Mouse (Mus musculus) ovary, adult 18-20 months (tissue): ENCODE data around the gene Cryaa.
"Not testable (repeated sequence)": the region's sequence is repeated elsewhere in the genome, so short reads cannot be mapped to it uniquely, and the experiment has no call there.

Experiments
- DNase-seq: peaks from one replicate; pipeline ENCODE4 v3.0.0; 2022; ENCODE audit warnings: low spot score, mixed read lengths

Cryaa gene

DNA sequence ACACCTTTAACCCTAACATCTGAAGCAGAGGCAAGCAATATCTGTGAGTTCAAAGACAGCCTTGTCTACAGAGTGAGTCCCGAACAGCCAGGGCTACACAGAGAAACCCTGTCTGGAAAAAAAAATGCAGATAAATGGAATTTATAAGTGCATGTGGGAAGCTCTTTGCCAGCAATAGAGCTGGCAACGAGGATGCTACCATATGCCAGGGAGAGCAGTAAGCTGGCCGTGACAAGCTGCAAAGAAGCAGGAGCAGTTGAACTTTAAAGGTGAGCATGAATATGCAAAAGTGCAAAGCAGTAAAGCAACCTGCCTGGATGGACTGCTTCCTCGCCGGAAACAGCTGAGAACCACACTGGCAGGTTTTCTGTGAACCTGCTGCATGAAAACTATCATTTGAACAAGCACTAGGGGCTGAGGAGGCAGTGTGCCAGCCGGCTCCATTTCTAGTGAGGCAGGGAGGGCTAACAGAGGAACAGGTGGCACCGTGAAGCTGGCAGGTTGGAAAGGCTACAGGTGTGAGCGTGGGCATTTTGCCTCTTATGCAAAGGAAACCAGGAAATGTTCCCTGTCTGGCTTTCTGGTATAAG is 16.9 kb upstream of the Cryaa start:
- no peak for DNase-seq

DNA sequence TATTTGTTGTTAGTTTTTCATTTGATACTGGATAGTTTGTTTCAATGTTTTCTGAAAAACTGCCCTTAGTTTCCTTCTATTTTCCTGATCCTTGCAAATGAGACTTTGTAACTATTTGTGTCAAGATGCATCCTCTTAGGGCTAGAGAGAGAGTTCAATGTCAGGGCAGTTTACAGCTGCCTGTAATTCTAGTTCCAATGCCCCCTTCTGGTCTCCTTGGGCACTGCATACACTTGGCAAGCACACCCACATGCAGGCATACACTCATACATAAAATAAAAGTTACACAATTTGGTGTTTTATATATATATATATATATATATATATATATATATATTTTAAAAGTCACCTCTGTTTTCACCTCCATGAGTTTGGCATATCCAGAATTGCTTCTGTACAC is 14.8 kb upstream of the Cryaa start:
- no peak for DNase-seq

DNA sequence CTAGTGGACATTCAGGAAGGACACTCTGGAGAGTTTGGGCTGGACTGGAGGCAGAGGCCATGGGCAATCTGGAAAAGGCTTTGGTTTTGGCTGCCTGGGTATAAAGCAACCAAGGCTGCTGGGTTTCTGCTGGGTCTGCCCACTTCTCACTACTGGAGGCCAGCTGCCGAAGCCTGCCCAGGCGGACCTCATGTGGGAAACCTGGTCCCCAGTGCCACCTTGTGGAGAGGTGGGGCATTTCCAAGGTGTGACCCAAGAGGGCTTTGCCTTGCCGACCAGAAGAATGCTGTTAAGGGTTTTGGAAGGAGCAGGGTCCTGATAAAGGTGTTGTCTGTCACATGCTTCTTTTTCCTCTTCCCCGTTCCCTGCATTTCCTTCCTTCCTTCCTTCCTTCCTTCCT is 12.8 kb upstream of the Cryaa start:
- DNase-seq = peak; percentile 73

DNA sequence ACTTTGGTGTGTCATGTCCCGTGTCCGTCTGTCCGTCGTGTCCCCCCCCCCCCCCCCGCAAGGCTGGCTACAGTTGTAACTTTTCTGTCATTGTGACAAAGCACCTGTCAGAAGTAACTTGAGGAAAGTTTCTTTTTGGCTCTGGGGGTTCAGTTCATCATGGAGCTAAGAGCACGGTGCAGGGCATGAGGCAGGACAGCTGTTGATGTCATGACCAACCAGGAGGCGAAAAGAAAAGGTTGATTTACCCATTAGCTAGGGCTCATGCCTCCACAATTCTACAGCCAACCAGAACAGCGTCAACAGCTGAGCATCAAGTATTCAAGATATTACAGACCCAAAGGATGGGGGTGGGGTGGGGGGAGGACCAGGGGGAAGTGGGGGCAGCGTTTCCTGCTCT is 9.3 kb upstream of the Cryaa start:
- DNase-seq = no peak

DNA sequence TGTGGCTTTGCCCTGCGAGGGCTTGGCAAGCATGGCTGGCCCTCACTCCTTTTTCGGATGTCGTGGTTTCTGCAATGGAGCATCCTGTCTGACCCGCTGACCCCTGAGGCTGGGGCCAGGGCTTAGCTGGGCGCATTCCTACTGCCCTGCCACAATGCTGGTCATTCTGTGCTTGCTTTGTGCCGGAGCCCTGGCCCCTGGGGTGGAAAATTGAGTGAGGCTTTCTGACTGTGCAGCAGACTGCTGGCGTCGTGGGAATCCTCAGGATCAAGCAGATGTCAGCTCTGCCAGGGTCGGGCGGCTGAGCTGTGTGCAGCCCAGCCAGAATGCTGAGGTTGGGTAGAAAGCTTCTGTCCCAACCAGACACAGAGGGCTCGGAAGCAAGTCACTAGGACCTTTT is 7.4 kb upstream of the Cryaa start:
- DNase-seq = no peak

DNA sequence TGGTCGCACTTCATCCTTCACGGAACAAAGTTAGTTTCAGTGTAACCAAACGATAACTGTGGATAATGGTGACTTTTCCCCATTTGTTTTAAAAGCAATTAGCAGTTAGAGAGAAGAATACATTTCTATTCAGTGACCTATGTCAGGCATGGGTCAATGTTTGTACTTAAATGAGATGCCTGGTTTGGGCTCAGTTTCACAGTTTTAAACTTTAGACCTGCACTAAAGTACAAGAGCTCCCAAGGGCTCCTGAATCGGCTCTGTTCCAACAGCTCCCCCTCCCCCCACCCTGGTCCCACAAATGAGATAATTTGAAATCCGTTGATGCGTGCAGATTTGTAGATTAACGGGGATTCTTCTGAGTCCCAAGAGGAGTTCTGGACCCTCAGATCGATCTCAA is 5.9 kb upstream of the Cryaa start:
- DNase-seq = no peak

DNA sequence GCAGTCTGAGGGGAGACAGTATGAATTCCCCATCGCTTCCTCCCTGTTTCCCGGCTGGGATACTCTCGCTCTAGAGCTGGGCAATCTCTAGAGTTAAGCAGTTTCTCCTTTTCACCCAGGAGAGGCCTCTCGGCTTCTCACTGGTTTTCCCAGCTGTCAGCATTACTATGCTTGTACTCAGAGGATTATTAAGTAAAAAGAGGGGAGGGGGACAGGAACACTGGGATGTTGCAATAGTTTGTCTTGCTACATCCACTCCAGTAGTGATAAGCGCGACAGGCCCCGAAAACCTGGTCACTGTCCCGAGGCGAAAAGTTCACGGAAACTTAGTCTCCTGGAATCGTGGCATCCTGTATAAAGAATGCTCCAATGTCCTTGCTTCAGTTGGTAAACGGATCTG is 5.3 kb upstream of the Cryaa start:
- no peak for DNase-seq

DNA sequence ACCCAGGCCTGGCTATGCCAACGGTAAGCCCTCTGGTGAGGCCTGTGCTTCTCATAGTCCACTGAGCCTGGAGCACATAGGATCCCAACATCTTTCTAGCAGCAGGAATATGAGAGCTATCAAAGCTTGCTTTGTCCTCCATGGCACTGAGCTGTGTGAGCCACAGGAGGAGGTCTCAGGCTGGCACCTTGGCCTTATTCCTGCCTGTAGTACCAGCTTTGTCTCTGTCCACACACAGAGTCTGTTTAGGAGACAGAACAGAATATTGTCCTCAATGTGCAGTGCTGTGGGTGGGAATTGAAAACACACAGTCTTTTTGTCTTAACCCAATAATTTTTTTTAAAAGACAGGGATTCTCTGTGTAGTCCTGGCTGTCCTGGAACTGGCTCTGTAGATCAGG is 3.2 kb upstream of the Cryaa start:
- DNase-seq = no peak

DNA sequence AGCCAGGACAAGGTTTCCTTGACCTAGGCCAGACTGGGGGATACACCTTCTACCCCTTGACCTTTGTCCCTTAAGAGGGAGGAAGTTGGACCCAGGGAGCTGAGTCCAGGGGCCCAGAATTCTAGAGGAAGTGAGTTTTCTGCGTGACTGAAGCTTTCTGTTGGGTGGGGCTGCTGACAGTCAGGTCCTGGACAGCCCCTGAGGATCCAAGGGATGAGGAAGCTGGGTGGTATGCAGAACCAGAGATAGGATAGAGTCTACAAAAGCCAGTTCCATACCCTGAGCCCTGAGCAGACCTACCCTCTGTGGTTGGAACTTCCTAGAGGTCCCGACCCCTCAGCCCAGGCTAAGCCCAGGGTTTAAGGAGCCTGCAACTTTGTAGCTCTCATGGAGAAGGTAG is 2.8 kb downstream of the Cryaa start:
- no peak for DNase-seq

DNA sequence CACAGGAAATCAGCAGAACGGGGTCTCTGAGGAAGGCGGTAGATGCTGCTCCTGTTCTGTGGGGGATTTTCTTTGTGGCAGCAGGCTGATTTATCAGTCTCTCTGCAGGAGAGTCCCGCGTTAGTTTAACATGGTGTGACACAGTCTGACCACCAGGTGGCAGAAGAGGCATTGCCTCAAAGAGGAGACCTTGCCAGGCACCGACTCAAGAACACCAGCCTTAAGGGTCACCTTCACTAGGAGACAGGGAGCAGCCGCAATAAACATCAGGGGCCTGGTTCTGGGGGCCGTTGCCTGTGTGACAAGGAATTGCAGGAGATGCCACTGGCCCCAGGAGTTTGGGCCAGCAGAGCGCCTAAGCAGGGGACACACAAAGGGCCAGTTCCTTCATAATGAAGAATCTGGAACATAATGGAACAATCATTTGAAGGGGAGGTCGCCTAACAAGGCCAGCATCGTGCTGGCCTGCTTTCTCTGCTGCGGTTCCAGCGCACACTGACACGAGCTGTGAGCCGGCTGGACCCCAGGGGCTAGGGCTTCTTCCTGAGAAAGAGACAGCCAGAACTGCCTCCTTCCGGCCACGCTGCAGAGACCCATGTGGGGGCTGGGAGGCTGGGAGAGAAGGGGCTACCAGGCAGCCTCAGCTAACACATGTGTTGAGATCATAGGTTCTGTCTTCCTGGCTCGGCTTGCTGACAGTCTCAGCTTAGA is 8.1 kb downstream of the Cryaa start:
- DNase-seq = peak; percentile 70

DNA sequence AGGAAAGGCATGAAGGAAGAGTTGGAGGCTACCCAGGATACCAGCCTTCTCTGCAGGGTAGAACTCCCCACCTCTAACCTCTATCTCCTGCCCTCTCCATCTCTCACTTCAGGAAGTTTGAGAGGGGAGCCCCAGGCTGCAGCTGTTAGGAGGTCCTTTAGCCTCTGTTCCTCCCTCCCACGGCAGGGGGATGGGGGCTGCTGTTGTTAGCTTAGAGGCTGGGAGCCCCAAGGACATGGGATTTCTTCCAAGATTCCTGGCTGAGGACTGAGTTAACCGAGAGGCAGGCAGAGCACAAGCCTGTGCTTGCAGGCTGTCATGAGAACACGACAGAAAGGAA is 8.6 kb downstream of the Cryaa start:
- peak; percentile 79 for DNase-seq

DNA sequence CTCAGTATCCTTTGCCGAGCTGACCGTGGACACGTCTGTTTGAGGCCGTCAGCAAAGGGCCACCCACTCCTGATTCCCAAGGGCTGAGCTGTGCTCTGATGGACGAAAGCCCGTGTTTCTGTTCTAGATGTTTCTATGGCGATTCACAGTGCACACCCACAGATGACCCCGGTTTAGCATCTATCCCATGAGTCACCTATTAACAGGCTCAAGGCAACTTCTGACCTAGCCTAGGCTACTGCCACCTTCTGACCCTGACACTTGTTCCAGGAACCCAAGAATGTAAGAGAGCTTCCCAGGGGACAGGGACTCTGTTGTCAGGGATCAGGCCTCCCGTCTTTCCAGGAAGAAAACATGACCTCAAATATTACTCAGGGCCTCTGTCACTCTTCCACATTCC is 10.5 kb downstream of the Cryaa start:
- no peak for DNase-seq

DNA sequence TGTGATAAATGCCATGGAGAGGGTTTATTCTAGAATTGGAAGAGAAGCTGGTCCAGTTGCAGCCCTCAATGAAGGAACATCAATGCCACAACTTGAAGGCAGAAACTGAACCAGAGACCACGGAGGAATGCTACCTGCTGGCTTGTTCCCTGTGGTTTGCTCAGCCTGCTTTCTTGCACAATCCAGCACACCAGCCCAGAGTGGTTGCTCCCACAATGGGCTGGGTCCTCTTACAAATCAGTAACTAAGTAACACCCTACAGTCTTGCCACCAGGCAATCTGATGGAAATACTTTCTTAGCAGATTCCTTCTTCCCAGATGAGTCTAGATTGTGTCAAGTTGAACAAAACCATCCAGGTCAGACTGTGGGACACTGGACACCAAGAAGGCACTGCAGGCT is 12.0 kb downstream of the Cryaa start:
- no peak for DNase-seq

DNA sequence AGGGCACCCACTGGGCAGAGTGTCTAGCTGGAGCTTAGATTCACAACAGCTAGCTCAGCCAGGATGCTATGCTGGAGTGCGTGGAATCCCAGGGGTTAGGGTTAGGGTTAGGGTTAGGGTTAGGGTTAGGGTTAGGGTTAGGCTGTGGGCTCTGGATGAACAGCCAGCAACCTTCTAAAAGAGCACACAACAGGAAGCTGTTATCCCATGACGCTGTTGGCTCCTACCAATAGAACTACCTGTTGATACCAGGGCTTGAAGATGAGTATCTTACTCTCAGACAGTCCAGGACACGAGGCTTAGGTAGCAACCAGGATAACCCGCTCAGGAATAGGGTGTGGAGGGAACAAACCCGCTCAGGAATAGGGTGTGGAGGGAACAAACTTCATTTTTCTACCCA is 15.3 kb downstream of the Cryaa start:
- DNase-seq = no peak

DNA sequence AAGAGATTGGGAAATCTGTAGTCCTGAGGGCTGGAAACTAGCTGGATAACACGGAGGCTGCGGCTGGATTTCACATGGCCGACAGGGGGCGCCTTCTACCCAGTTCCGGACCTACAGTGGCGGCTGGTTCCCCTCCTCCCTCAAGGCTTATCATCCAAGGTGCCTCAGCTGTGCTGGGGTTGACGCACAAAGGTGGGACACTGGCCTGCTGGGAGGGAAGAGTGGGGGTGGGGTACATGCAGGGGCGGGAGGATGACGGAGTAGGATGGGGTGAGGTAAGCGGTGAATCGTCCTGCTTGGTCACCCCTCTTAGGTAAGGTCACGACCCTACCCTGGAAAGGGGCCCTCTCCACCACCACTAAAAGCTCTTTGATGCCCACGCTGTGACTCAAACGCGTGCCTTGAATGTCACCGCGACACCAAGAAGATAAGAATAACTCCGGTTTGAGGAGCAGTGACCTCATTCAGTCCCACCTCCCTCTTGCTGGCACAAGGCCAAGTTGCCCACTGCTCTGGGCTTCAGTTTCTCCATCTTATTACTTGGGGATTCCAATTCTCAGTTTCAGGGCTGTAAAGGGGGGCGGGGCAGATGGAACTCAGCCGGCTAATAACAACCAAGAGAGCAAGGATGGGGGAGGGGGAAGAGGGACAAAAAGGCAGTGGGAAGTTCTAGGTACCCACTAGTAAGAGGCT is 15.9 kb downstream of the Cryaa start:
- peak; percentile 48 for DNase-seq

DNA sequence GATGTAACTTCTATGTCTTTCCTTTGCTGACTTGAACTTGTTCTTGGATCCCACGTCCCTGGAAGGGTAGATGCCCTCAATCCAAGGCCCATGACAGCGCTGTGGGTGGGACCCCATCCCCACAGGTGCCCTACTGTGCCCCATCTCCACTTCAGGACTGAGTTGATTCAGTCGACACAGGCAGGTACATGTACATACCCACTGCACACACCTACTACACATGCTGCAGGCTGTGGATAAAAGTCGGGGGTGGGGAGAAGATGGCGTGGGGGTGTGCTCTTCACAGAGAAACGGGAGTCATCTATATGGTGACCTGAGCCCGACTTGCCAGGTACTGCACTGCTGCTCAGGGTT is 16.4 kb downstream of the Cryaa start:
- DNase-seq = no peak

DNA sequence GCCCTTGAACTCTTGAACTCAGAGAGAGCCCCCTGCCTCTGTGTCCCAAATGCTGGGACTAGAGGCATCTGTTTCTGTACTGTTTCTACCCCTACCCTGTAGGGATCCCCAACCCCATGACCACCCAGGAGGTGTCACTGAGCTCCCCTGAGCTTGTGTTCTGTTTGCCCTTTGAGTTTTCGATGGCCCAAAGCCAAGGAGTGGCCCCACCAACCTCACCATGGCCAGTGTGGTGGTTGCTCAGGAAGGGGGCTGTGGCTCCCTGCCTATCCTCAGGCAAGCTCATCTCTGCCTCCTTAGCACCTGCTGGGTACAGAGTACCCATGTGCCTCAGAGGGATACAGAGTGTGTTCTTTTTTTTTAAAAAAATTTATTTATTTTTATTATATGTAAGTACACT is 17.3 kb downstream of the Cryaa start:
- no peak for DNase-seq

DNA sequence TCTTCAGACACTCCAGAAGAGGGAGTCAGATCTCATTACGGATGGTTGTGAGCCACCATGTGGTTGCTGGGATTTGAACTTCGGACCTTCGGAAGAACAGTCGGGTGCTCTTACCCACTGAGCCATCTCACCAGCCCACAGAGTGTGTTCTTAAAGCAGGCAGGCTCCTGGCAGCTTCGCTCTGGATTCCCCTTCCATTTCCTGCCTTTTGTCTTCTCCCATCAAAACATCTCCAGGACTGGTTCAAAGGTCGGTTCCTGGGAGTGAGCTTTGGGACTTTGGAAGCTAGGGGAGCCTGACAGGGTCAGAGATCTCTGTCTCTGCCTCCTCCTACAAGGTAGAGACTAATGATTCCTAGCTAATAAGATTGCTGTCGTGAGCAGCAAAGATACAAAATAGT is 17.7 kb downstream of the Cryaa start:
- DNase-seq = not testable (repeated sequence)

DNA sequence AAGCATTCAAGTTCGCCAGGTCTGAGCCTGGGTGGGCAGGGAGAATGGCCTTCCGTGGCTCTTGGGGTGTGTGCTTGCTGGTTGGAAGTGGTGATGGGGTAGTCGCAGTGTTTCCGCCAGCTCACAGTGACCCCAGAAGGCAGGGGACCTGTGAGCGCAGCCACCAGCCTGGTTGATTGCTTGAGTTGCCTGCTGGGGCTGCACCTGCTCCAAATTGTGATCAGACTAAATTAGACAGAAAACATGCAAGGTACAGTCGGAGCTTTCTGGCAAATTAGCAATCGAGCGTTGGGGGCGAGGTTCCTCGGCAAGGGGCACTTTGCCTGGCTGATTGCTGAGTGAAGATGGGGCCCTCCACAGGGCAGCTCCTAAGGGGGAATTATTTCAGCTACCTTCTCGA is 20.7 kb downstream of the Cryaa start:
- DNase-seq = no peak

DNA sequence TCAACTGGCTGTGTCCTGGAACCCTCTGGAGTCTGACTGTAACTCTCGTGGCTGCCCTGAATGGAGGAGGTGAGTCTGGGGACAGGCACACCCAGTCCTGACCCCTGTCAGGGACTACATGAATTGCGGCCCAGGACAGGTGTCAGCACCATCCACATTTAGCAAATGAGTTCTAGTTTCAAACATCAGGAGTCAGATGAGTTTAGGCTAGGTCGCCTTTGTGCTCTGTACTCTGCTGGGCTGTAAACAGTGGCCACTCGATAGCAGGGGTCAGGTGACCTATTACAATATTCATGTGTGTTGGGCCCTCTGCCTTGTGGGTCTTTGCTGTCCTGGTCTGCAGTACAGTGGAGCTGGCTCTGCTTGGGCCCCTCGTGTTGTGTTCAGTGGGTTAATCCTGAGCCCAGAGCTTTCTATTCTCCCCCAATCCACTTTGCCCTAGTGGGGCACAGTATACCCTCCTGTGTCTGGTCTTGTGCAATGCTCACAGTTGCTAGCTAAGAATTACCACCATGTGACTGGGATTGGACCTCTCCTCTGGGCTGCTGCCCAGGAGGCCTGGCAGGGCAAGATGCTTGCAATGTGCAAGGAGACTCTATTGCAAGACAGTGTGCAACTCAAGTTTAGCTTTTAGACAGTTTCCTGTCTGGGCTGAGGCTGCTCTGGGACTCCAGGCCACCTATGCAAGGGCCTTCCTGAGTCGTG is 25.8 kb downstream of the Cryaa start:
- no peak for DNase-seq

DNA sequence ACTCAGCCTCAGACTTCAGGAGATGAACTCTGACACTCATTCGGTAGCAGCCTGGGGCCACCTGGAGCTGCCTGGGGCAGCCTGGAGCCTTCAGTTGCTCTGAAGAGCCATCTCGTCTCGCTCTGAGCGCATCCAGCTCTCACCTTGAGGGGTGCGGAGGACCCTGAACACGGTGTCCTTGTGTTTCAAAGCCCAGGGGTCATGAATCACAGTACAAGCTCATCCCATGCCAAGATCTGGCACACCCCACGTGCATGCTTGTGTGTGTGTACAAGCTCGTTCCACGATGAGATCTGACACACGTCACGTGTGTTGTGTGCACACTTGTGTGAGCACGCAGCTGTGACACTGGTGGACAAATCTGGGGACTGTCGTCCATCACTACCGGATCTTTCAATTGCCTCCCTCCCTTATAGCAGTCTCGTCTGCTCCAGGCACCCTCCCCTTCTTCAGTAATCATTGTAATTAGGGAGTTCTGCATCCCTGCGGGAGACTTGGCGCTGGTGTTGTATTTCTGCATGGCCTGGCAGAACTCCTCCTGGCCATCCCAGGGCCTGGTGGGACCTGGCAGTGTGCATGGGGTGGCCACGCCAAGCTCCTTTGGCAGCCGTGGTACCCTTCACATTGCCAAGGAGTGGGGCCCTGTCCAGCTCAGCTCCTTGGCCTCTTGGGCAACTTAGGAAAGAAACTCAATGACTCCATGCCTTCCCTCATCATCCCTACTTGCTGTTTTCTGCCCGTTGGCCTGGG is 27.8 kb downstream of the Cryaa start:
- DNase-seq = peak; percentile 32

DNA sequence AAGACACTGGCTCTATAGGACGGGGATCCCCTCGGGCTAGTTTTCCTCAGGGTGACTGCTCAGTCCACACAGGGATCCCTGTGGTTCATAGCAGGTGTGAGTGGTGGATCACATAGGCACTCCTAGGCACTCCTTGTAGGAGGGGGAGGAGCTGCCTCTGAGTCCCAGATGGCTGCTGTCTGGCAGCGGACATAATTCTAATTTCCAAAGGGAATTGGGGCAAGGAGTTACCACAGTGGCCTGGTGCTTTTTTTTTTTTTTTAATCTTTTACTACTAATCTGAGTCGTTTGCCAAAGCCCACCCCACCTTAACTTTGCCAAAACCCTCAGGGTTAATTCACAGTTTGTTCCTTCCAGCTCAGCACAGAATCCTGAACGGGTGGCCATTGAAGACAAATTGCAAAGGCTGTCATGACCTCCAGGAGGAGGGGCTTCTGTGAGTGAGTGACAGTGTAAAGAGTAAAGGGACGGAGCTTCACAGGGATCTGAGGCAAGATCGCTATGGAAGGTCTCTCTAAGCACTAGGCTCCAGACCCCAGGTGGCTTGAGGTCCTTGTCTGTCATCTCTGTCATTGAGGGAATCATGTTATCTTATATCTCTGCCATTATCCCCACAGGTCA is 31.6 kb downstream of the Cryaa start:
- no peak for DNase-seq
